Mouse (Mus musculus): ENCODE data around the gene Pde6g. TPM values are rescaled to one million over a fixed set of nuclear protein-coding genes. Genes with fewer than 3 reads are reported as not detected.

The Pde6g gene
- total RNA-seq (2021) = under 1 TPM in 1 of 2 experiments, not detected in 1; 0.89 TPM
- long read RNA-seq, experiment 1 = 0 reads
- long read RNA-seq, experiment 2, partial matches to known transcripts = 0 of 3 reads
- long read RNA-seq, experiment 2, other reads (novel, unspliced or antisense) = 3 of 3 reads

DNA sequence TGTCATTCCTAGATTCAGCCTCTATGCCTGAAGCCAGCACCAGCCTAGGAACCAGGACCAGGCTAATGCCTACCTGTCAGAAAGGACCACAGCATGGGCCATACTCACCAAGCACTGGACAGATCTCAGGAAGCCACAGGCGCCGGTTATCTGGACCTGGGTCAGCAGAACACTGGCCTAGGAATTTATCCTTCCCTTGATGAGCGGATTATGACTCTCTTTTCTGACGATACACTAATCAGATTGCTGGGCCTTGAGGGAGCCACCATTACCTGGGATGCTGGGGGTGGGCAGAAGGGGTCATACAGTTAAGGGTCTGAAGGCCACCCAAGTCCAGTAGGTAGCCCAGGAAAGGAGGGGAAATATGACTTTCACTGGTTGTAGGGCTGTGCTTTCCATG lies at the start of gene Pde6g:
Gene Pde6g (minus strand): TSS at position 195 of the 400 bp plus-strand sequence.
- intact Hi-C loops (cut with DNase I) = no loop called here
- no peak for DNase-seq

DNA sequence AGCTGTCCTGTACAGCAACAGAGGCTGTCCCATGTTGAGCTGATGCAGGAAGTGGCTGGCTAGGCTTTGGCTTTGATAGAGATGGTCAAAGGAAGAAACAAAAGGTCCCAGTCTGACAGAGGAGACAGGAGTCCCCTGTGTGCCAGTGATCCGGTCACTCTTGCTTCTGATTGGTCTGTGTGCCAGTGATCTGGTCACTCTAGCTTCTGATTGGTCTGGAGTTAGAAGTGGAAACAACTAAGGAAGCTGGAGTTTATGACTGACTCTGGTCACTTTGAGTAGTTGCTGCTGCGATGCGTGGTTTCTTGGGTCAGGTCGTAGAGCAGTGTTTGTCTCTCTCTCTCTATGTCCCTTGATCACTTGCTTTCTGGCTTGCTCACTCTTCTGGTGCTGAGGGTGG lies 48.4 kb upstream of the Pde6g start:
- no peak for DNase-seq
- intact Hi-C loops (cut with DNase I) = no loop called here

- DNase-seq = no peak
- intact Hi-C loops (cut with DNase I) = no loop called here
These were observed 47.7 kb upstream of the Pde6g start for GRCm38 (mm10) chr11:120501018-120501417.

GRCm38 (mm10) chr11:120500357-120500756 lies 47.1 kb upstream of the Pde6g start:
- intact Hi-C loops (cut with DNase I) = no loop called here
- DNase-seq = no peak

GRCm38 (mm10) chr11:120499894-120500293 lies 46.6 kb upstream of the Pde6g start:
- intact Hi-C loops (cut with DNase I) = loop anchor here (10.0 kb wide), 1 partner anchor 285 kb away; the partner anchor contains the start of genes Gps1 and Rfng

GRCm38 (mm10) chr11:120498891-120499290 lies 45.6 kb upstream of the Pde6g start:
- no peak for DNase-seq
- intact Hi-C loops (cut with DNase I) = loop anchor here (10.0 kb wide), 1 partner anchor 286 kb away; the partner anchor contains the start of genes Gps1 and Rfng

More at GRCm38 (mm10) chr11:120499894-120500293, 46.6 kb upstream of the Pde6g start:
- no peak for DNase-seq

DNA sequence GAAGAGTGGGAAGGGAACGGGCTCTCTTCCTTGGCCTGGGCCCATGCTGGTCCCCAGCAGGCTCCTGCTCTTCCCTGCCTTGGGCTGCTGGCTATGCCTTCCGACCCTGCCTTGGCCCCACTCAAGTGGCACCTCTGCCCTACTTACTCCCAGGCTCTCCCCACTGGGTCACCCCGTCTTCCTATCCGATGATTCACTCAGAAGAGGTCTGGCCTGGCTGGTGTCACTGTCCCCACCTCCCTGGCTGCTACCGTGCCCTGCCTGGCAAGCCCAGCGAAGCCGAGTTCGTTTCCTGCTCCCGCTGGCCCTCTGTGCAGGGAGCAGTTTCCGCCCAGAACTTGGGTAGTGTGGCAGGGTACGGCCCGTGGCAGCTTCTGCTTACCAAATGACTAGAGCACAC lies 44.9 kb upstream of the Pde6g start:
- intact Hi-C loops (cut with DNase I) = loop anchor here (10.0 kb wide), 1 partner anchor 287 kb away; the partner anchor contains the start of genes Gps1 and Rfng
- no peak for DNase-seq

DNA sequence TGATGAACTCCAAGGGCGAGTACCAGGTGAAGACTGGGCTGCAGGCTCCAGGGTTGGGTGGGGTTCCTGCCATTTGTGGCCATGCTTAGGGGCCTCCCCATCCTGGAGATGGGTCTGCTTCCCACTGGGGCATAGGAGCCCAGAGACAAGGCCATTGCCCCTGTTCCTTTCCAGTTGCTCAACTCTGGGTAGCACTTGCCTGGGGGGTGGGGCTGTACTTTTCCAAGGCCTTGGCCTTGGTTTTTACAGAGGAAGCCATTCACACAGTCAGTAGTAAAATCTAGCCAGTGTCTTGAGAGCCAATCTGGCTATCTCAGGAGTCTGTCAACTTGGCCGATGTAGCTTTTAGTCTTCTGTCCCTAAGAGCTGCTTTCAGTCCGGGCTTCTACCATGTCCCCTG lies 44.1 kb upstream of the Pde6g start:
- no peak for DNase-seq
- intact Hi-C loops (cut with DNase I) = loop anchor here (10.0 kb wide), 1 partner anchor 287 kb away; the partner anchor contains the start of genes Gps1 and Rfng

- intact Hi-C loops (cut with DNase I) = loop anchor here (5.0 to 10.0 kb wide), 2 partner anchors 118 to 291 kb away; partner anchors contain the start of genes Gps1 and Rfng
These were observed 40.6 kb upstream of the Pde6g start for GRCm38 (mm10) chr11:120493911-120494310.

DNA sequence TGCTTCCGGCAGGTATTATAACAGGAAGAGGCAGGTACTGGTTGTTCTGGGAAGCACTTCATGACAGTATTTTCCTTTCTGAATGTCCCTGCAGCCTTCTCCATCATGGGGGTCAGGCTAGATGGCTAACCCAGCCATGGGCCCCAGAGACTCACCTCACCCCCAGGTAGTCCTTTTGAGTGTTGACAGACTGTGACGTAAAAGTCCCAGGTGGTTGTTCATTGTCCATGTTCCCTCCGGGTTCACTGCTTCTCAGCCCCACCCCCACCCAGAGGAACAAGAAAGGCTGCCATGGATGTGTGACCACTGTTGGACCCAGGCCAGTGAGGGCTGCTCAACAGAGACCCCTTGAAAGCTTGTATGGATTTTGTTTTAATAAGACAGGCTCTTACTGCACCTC lies 40.1 kb upstream of the Pde6g start:
- intact Hi-C loops (cut with DNase I) = loop anchor here (5.0 to 10.0 kb wide), 2 partner anchors 119 to 291 kb away; partner anchors contain the start of genes Gps1 and Rfng
- DNase-seq = no peak

More at GRCm38 (mm10) chr11:120493911-120494310, 40.6 kb upstream of the Pde6g start:
- DNase-seq = no peak

- no peak for DNase-seq
- intact Hi-C loops (cut with DNase I) = loop anchor here (5.0 to 10.0 kb wide), 2 partner anchors 119 to 292 kb away; partner anchors contain the start of genes Gps1 and Rfng
These were observed 39.5 kb upstream of the Pde6g start for GRCm38 (mm10) chr11:120492878-120493203.

- no peak for DNase-seq
These were observed 39.0 kb upstream of the Pde6g start for GRCm38 (mm10) chr11:120492024-120492877.

GRCm38 (mm10) chr11:120491317-120492023 lies 38.2 kb upstream of the Pde6g start, which contains the start of gene Slc25a10:
Gene Slc25a10 (plus strand): TSS chr11:120491840.
- DNase-seq = peak; percentile 82 to 86
- intact Hi-C loops (cut with DNase I) = loop anchor here (5.0 to 10.0 kb wide), 2 partner anchors 121 to 293 kb away; partner anchors contain the start of genes Gps1 and Rfng

More at GRCm38 (mm10) chr11:120492024-120492877, 39.0 kb upstream of the Pde6g start:
- intact Hi-C loops (cut with DNase I) = loop anchor here (5.0 to 10.0 kb wide), 2 partner anchors 120 to 293 kb away; partner anchors contain the start of genes Gps1 and Rfng

DNA sequence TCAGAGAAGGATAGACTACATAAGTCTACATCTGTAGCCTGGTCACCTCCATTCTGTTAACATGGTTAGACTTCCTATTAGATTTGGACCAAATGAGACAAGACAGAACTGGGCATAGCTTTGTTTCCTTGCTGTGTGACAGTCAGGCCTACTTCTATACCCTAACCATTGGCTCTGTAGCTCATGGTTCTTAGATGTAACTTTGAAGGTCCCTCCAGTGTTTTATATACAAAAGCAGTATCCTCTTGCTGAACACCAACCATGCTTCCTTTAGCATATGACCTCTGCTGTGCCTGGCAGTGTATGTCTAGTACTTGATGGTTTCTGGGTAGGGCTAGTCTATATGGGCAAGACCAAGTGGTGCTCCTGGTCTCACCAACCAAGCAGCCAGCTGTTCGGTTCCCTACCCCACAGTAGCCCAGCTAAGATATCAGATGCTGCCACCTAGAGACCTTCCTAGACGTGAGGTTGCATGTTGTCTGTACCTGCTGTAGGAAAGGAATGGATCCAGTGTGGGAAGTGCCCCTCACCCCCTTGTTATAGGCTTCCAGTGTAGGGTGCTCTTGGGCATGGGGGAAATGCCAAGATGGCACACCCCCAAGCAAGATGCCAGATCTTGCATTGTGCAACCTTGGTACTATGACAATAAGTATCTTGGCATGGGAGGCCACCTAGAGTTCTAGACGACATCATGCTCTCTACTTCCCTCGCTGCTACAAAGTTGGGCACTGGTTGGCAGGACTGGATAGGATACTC lies 37.2 kb upstream of the Pde6g start:
- intact Hi-C loops (cut with DNase I) = loop anchor here (5.0 to 10.0 kb wide), 2 partner anchors 122 to 294 kb away; partner anchors contain the start of genes Gps1 and Rfng

DNA sequence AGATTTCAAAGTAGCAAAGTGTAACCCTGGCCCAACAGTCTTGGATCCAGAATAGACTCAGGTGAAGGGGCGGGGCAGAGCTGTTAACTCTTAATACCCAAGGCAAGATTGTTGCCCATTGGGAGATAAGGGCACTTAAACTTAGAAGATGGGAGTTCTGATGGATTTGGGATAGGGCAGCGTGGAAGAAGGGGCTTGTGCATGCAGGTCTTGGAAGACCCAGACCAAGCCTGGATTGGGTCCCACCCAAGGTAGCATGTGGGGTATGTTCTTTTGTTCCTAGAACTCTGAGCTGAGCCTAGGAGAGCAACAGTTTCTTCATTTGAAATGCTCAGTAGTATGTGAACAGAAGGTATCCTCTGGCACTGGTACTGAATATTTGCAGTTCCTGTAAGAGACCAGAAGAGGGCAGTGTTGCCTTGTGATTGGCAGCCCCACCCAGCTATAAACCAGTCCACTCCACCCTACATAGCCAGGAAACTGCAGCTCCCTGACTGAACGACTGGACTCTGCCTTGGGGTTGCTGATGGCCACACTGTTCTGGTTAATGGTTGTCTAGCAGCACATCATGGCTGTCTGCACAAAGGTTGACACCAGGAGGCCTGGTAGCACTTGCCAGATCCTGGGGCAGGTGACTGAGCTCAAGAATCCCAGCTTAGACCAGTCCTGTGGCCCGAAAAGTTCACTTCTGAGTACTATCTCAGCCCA lies 35.9 kb upstream of the Pde6g start:
- intact Hi-C loops (cut with DNase I) = no loop called here
- DNase-seq = peak in 1 of 2 experiments; percentile 36

More for the DNA sequence above, 37.2 kb upstream of the Pde6g start:
- DNase-seq = no peak

DNA sequence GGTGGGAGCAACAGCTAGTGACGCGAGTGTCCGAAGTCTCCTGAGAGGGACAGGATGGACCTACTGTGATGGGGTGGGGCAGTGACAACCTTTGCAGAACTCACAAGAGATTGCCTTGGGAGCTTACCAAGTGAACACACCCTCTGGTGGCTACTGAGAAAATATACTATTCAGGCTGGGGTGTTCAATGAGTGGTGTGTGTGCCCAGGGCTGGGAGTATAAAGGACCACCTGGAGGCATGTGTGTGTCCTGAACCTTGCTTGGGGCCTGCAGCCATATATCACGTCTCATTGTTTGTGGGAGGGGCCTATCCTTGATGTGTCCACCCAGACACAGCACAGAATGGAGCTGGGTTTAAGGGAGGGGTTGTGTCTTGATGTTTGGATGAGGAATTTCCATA lies 35.2 kb upstream of the Pde6g start:
- intact Hi-C loops (cut with DNase I) = no loop called here
- DNase-seq = no peak

- no peak for DNase-seq
- intact Hi-C loops (cut with DNase I) = no loop called here
These were observed 32.0 kb upstream of the Pde6g start for GRCm38 (mm10) chr11:120485251-120485650.

- DNase-seq = peak; percentile 83 to 85
- intact Hi-C loops (cut with DNase I) = no loop called here
These were observed 31.1 kb upstream of the Pde6g start, which contains the start of gene Mrpl12 for GRCm38 (mm10) chr11:120484265-120484981. Gene Mrpl12 (plus strand): TSS chr11:120484613.

Data from gastrocnemius, postnatal 36 days (tissue).